Mouse (Mus musculus) liver, embryonic 11.5 days (tissue): ENCODE measurements at regions not wholly inside any gene's neighbourhood (a gene's known extent, or its start where the extent isn't known, plus 50 kb on each side); places are given as distances from the start of the nearest gene placed in this dataset.

ENCODE experiments used
- ATAC-seq: fragments of 200-750 bp; cut with Nextera tagmentation; replicated peaks from 2 replicates; pipeline ENCODE4 v1.8.0; 2017; ENCODE audit warnings: moderate number of reproducible peaks, mild to moderate bottlenecking, moderate TSS enrichment, moderate library complexity; ENCODE audit not compliant: low FRiP score
- DNase-seq: peaks from one replicate; pipeline ENCODE4 v3.0.0-alpha.2; 2017; ENCODE audit warnings: low spot score
- H3K27ac ChIP-seq: fragments of 300-500 bp; sonication (generic); 2 replicates; pipeline ENCODE4 v1.5.1; 2014; ENCODE audit warnings: mild to moderate bottlenecking, low read depth, low read length, control low read depth
- H3K27me3 ChIP-seq: fragments of 300-500 bp; sonication (generic); replicated peaks from 2 replicates; pipeline ENCODE4 v1.6.1; 2014; ENCODE audit warnings: low read length, mixed read lengths; ENCODE audit not compliant: control insufficient read depth, insufficient read depth
- H3K36me3 ChIP-seq: fragments of 300-500 bp; sonication (generic); 2 replicates; pipeline ENCODE4 v1.6.1; 2014; ENCODE audit warnings: mild to moderate bottlenecking, low read length, moderate library complexity, mixed read lengths; ENCODE audit not compliant: control insufficient read depth, insufficient read depth
- H3K4me1 ChIP-seq: fragments of 300-500 bp; sonication (generic); replicated peaks from 2 replicates; pipeline ENCODE4 v1.6.1; 2014; ENCODE audit warnings: low read length, mixed read lengths; ENCODE audit not compliant: control insufficient read depth, insufficient read depth
- H3K4me2 ChIP-seq: fragments of 300-500 bp; sonication (generic); 2 replicates; pipeline ENCODE4 v1.6.1; 2014; ENCODE audit warnings: mild to moderate bottlenecking, control low read depth, moderate library complexity
- H3K4me3 ChIP-seq: fragments of 300-500 bp; sonication (generic); 2 replicates; pipeline ENCODE4 v1.5.1; 2014; ENCODE audit warnings: low read depth, low read length, control low read depth
- H3K9ac ChIP-seq: fragments of 300-500 bp; sonication (generic); 2 replicates; pipeline ENCODE4 v1.6.1; 2014; ENCODE audit warnings: low read depth, low read length, control low read depth
- H3K9me3 ChIP-seq: fragments of 300-500 bp; sonication (generic); 2 replicates; pipeline ENCODE4 v1.6.1; 2016; ENCODE audit warnings: low read length, inconsistent platforms, mixed read lengths; ENCODE audit not compliant: control insufficient read depth
- WGBS: fragments of 180-500 bp; shearing (Covaris S2); extraction: QIAGEN DNeasy Blood & Tissue Kit; methylation state at CpG from one replicate; pipeline ENCODE4 v1.1.7; 2014; 5-methylcytosine and 5-hydroxymethylcytosine counted together

DNA sequence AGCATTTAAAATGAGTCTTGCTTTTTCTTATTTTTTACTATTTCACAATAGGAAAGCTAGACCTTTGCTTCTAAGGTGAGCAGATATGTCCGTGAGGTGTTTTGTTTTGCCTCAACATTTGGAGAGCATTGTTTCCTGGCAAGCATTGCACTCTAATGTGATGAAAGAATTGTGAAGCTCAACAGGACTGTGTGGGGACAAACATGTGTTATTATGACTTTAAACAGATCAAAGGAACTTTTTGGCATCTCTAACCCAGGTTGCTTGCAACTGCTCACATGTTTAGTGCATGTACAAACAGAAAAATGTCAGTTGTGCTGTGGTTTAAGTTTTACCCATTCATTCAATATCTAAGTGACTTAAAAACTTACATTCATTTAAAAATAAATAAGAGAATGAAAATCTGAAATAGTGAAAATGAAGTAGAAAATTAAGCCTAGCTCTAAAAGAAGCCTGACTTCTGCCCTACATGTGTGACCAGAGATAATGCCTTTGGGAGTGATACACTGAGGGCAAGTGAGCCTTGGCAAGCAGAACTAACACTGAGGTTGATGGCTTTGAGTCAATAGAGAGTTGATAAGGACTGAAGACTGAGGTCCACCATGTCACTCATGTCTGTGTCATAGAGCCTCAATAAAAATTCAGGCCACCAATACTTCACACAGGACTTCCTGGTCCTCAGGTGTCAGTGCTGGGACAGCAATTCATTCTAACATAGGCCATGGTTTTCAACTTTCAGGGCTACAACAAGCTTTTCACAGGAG lies 243.6 kb downstream of the Rnf152 start:
- H3K9me3 ChIP-seq, result no peaks in the 10 kb centered on the region
- no peak overlapping the region for H3K4me2 ChIP-seq
- H3K36me3 ChIP-seq, result no peaks in the 10 kb centered on the region

DNA sequence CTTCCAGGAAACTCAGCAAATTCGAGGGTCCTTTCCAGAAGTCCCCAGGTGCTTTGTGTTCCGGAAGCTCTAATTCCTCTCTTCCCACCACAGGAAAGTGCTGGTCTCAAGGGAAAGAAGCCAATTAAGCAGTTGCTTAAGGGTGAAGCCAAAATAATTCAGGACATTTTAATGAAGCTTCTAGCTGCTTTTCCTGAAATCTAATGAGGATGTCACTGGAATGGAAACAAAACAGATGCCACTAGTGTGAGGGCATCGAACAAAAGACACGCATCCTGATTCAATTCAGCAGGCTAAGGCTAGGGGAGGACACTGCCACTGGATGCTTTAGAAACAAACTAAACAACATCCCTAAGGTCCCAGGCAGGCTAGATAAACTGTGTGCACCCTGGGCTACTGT lies 245.3 kb downstream of the Rnf152 start:
- WGBS, result 70% methylated on average over 4 of the region's 4 CpGs
- no peak overlapping the region for H3K4me3 ChIP-seq
- H3K9me3 ChIP-seq, result no peaks in the 10 kb centered on the region
- no peak overlapping the region for H3K27ac ChIP-seq
- ATAC-seq, result no peak
- H3K4me2 ChIP-seq, result no peak overlapping the region
- H3K27me3 ChIP-seq, result no peaks in the 10 kb centered on the region
- DNase-seq, result no peak
- H3K9ac ChIP-seq, result no peak overlapping the region
- no peaks in the 10 kb centered on the region for H3K36me3 ChIP-seq
- no peaks in the 10 kb centered on the region for H3K4me1 ChIP-seq

More for the DNA sequence above, 243.6 kb downstream of the Rnf152 start:
- H3K27me3 ChIP-seq, result no peaks in the 10 kb centered on the region
- WGBS, result 78% methylated on average over 1 of the region's 1 CpGs
- DNase-seq (no peak), ATAC-seq (no peak)
- no peaks in the 10 kb centered on the region for H3K4me1 ChIP-seq
- no peak overlapping the region for H3K27ac ChIP-seq
- no peak overlapping the region for H3K9ac ChIP-seq
- no peak overlapping the region for H3K4me3 ChIP-seq

DNA sequence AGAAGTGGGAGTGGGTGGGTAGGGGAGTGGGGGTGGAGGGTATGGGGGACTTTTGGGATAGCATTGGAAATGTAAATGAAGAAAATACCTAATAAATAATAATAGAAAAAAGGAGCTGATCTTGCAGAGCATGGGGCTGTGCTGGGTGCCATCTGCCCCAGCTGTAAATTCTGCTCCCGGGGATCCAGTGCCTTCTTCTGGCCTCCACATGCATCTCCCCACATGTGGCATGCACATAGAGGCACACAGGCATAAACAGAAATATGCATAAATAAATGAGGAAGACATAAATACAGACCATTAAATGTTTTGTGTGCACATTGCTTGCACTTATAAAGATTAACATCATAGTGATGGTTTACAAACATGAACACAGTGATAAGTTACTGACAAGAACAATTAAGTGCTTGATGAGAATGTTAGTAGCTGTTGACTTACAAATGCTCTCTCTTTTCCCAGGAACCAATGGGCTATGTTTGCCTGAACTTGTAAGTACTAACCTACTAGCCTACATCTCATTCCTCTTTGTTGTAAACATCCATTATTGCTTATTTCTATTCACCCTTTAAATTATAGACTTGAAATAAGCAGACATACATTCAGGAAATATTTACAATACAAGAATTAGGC lies 245.8 kb downstream of the Rnf152 start:
- WGBS, result 89% methylated on average over 1 of the region's 1 CpGs
- no peak for ATAC-seq

DNA sequence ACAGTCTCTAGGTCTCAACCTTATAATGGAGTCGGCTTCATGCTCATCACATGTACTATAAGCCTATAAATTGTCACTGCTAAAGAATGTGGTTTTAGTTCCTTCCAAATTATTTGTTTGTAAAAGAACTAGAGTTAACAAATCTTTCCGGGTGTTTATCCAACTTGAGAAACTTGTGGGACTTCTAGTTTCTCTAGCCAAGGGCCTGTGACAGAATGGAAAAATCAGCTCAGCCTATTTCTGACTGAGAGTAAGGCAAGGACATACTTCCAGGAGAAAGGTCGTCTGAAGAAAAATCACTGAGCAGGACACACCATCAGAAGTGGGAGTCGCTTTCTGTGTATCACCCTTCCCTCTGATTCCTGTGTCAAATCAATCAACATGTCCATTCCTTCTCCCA lies 248.7 kb downstream of the Rnf152 start:
- Histone ChIP-seq H3K4me2 (no peak overlapping the region), H3K9ac (no peak overlapping the region), H3K4me1 (no peaks in the 10 kb centered on the region), H3K9me3 (no peaks in the 10 kb centered on the region), H3K36me3 (no peaks in the 10 kb centered on the region), H3K27me3 (no peaks in the 10 kb centered on the region), H3K27ac (no peak overlapping the region), H3K4me3 (no peak overlapping the region)
- DNase-seq, result no peak
- 75% methylated on average over 4 of the region's 4 CpGs for WGBS
- ATAC-seq, result no peak

More for the DNA sequence above, 245.8 kb downstream of the Rnf152 start:
- H3K4me1 ChIP-seq, result no peaks in the 10 kb centered on the region
- H3K9ac ChIP-seq, result no peak overlapping the region
- H3K9me3 ChIP-seq, result no peaks in the 10 kb centered on the region
- no peaks in the 10 kb centered on the region for H3K27me3 ChIP-seq
- H3K27ac ChIP-seq, result no peak overlapping the region
- no peak overlapping the region for H3K4me2 ChIP-seq
- no peaks in the 10 kb centered on the region for H3K36me3 ChIP-seq
- H3K4me3 ChIP-seq, result no peak overlapping the region
- DNase-seq, result no peak

DNA sequence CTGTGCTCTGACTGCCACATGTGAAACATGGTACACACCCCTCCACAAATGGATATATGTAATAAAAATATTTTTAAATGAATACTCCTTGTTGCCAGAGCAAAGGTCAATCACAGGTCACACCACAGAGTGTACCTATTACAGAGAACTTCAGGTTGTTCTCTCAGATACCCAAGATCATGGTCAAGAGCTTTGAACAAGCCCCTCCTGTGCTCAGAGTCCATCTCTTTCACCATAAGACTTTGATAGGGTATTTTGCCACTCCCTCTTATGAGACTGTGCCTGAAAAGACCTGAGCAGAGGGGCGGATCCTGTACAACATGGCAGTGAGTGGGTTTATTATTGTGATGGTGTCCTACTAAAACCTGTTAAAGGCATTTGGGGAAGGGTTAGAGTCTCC lies 249.3 kb downstream of the Rnf152 start:
- Histone ChIP-seq H3K36me3 (no peaks in the 10 kb centered on the region), H3K4me2 (no peak overlapping the region), H3K9me3 (no peaks in the 10 kb centered on the region), H3K4me1 (no peaks in the 10 kb centered on the region), H3K4me3 (no peak overlapping the region), H3K27ac (no peak overlapping the region), H3K9ac (no peak overlapping the region), H3K27me3 (no peaks in the 10 kb centered on the region)
- 72% methylated on average over 1 of the region's 1 CpGs for WGBS
- DNase-seq, result no peak
- ATAC-seq, result no peak

DNA sequence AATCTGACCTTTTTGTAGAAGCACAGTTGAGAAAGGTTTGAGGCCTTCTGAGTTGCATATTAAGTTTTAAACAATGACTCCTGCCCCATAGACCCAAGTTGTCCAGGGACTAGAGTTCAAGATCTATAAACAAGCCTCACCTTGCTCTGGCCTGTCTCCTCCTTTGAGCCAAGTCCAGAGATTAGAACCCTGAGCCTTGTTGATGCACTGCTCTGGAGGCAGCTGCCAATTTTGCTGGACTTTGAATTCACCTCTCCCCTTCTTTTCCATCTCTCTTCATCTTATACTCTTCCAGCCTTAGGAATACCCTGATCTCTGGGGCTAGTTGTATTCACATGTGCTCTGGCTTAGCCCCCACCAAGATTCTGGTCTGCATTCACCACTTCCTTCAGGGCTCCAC lies 251.3 kb downstream of the Rnf152 start:
- no peak for DNase-seq
- H3K4me2 ChIP-seq, result no peak overlapping the region
- H3K9me3 ChIP-seq, result no peaks in the 10 kb centered on the region
- H3K27ac ChIP-seq, result no peak overlapping the region
- H3K4me1 ChIP-seq, result no peaks in the 10 kb centered on the region
- no peak overlapping the region for H3K9ac ChIP-seq
- H3K27me3 ChIP-seq, result no peaks in the 10 kb centered on the region
- ATAC-seq, result no peak
- H3K36me3 ChIP-seq, result no peaks in the 10 kb centered on the region
- H3K4me3 ChIP-seq, result no peak overlapping the region

DNA sequence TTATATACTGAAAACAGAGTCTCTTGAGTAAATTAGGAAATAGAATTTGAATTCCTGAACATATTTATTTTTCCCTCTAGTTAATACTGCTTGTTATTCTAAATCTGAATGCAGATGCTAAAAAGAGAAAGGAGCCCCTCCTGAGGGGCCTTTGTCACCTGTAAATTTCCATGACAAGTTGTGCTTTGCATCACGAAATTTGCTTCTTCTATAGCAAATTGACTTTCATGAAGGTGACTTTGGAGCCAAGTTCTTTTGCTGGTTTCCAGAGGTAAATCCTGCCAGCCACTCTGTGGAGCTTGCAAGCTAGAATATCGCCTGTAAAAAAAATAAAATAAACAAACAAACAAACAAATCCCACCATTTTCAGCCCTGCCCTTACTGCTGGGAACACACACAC lies 261.4 kb downstream of the Rnf152 start:
- no peaks in the 10 kb centered on the region for H3K36me3 ChIP-seq
- H3K4me3 ChIP-seq, result no peak overlapping the region
- H3K27me3 ChIP-seq, result no peaks in the 10 kb centered on the region
- no peak overlapping the region for H3K9ac ChIP-seq
- no peak for DNase-seq
- no peak overlapping the region for H3K27ac ChIP-seq
- H3K4me2 ChIP-seq, result no peak overlapping the region
- no peaks in the 10 kb centered on the region for H3K4me1 ChIP-seq
- no peaks in the 10 kb centered on the region for H3K9me3 ChIP-seq
- WGBS, result 48% methylated on average over 2 of the region's 2 CpGs
- no peak for ATAC-seq

DNA sequence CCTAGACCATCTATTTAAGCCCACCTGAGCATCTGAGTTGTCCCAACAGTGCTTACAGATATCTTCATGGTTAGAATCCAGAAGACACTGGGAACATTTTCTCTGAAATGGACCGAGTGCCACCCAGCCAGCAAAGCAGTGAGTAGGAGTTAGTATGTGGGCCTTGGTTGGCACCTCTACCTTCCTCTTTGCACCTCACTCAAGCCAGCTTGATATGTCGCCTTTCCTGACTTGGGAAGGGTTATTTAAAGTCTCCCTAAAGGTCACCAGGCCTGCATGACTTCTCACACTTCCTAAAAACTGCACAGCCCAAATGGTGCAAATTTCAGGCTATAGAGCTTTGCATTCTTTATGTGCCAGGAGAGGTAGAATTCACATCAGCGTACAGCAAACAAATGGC lies 262.0 kb downstream of the Rnf152 start:
- ATAC-seq (no peak), DNase-seq (no peak)
- no peaks in the 10 kb centered on the region for H3K4me1 ChIP-seq
- H3K9ac ChIP-seq, result no peak overlapping the region
- no peaks in the 10 kb centered on the region for H3K9me3 ChIP-seq
- H3K36me3 ChIP-seq, result no peaks in the 10 kb centered on the region
- no peak overlapping the region for H3K27ac ChIP-seq
- no peak overlapping the region for H3K4me2 ChIP-seq
- no peak overlapping the region for H3K4me3 ChIP-seq
- H3K27me3 ChIP-seq, result no peaks in the 10 kb centered on the region
- 66% methylated on average over 3 of the region's 3 CpGs for WGBS

DNA sequence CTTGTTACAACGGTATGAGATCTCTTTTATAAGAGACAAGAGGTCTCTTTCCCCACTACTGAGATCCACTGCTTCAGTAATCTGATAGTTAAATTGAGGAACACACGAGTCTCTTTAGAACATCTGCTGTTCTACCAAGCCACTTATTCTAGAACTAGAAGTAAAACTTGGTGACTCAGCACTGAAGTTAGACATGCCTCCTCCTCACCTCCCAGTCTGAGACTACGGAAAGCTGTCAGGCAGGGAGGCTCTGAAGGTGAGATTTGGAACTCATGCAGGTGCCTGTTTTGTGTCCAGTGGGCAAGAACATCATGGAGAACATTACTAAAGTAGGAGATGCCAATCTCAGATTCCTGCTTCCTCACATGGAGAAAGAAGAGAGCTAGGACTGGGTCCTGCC lies 262.6 kb downstream of the Rnf152 start:
- DNase-seq (no peak), ATAC-seq (no peak)
- no peak overlapping the region for H3K4me2 ChIP-seq
- H3K4me1 ChIP-seq, result no peaks in the 10 kb centered on the region
- WGBS, result 68% methylated on average over 3 of the region's 3 CpGs
- no peaks in the 10 kb centered on the region for H3K9me3 ChIP-seq
- H3K27ac ChIP-seq, result no peak overlapping the region
- H3K4me3 ChIP-seq, result no peak overlapping the region
- no peak overlapping the region for H3K9ac ChIP-seq
- H3K27me3 ChIP-seq, result no peaks in the 10 kb centered on the region
- no peaks in the 10 kb centered on the region for H3K36me3 ChIP-seq
